Mouse (Mus musculus): ENCODE data around the gene Cwc27.

DNA sequence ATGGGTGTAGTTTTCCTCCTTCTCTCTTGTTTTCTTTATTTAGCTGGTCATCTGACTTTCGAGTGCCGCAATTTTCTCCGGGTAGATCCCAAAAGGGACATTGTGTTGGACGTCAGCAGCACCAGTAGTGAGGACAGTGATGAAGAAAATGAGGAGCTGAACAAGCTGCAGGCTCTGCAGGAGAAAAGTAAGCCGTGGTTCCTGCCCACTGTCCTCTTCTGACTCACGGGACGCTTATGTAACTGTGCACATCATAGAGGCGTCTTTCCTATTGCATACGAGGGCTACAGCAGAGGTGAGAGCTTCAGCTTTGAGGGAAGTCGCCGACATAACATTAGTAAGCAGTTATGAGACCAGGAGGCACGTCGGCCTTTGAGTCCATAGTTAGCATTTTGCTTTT, 15.9 kb upstream of the Cwc27 start:
- TF ChIP-seq CTCF (IDR thresholded peaks at IDR 0.05; ENCODE audit: control insufficient read depth, insufficient read depth, low read length): no peak
- TF ChIP-seq POLR2A (IDR thresholded peaks at IDR 0.05; ENCODE audit: borderline replicate concordance, control insufficient read depth, low read depth, low read length): no peak

All from bone marrow, adult 2 months (tissue).